Mouse (Mus musculus) MEL (cell line): Measurements from ENCODE around the gene Fbxo9. TPM values are rescaled to one million over a fixed set of nuclear protein-coding genes. Genes with fewer than 3 reads are reported as not detected.
A peak's percentile ranks its signal among the peaks of the same experiment; 100 is the strongest.

Source experiments
- DNase-seq: peaks from one replicate; pipeline ENCODE4 v3.0.0; 2011; ENCODE audit warnings: low read depth, low spot score
- H3K27ac ChIP-seq: 2 replicates; pipeline ENCODE4 v1.5.1; 2012; ENCODE audit warnings: low read depth, mild to moderate bottlenecking, control low read depth, low read length, moderate library complexity; ENCODE audit not compliant: control insufficient read depth
- H3K27me3 ChIP-seq, 2 experiments: fragments of 150-350 bp in 1 of 2; sonication (generic) in 1 of 2; 2 replicates each; pipeline ENCODE4 v1.6.1; 2012; ENCODE audit warnings: low read length in 2 of 2, mild to moderate bottlenecking in 2 of 2, improper control_type of control experiment in 1 of 2, moderate library complexity in 1 of 2; ENCODE audit not compliant: insufficient read depth in 2 of 2, control insufficient read depth in 1 of 2
- H3K36me3 ChIP-seq, 2 experiments: 2 replicates each; pipeline ENCODE4 v1.6.1; 2012 to 2014; ENCODE audit warnings: low read length in 2 of 2, improper control_type of control experiment in 1 of 2, inconsistent platforms in 1 of 2, mild to moderate bottlenecking in 1 of 2; ENCODE audit not compliant: insufficient read depth in 2 of 2, control insufficient read depth in 1 of 2
- H3K4me1 ChIP-seq, 2 experiments: fragments of 150-350 bp in 1 of 2; sonication (generic) in 1 of 2; 2 replicates each; pipeline ENCODE4 v1.6.1; 2012; ENCODE audit warnings: low read length in 2 of 2, improper control_type of control experiment in 1 of 2, mild to moderate bottlenecking in 1 of 2; ENCODE audit not compliant: insufficient read depth in 2 of 2, control insufficient read depth in 1 of 2
- H3K4me3 ChIP-seq, 2 experiments: fragments of 150-350 bp in 1 of 2; sonication (generic) in 1 of 2; 2 replicates each; pipeline ENCODE4 v1.5.1; 2012; ENCODE audit warnings: low read depth in 2 of 2, low read length in 2 of 2, mild to moderate bottlenecking in 2 of 2, moderate library complexity in 2 of 2, control low read depth in 1 of 2, improper control_type of control experiment in 1 of 2; ENCODE audit not compliant: control insufficient read depth in 1 of 2, insufficient read depth in 1 of 2
- H3K79me2 ChIP-seq: 2 replicates; pipeline ENCODE4 v1.6.1; 2012; ENCODE audit warnings: mild to moderate bottlenecking, low read length, moderate library complexity; ENCODE audit not compliant: control insufficient read depth, poor library complexity, insufficient read depth
- H3K9ac ChIP-seq: 2 replicates; pipeline ENCODE4 v1.6.1; 2012; ENCODE audit warnings: low read depth, mild to moderate bottlenecking, control low read depth, low read length, moderate library complexity; ENCODE audit not compliant: control insufficient read depth, poor library complexity, severe bottlenecking
- H3K9me3 ChIP-seq: fragments of 150-350 bp; sonication (generic); replicated peaks from 2 replicates; pipeline ENCODE4 v1.6.1; 2012; ENCODE audit warnings: mild to moderate bottlenecking, low read length, improper control_type of control experiment, moderate library complexity; ENCODE audit not compliant: insufficient read depth
- BHLHE40 ChIP-seq: IDR thresholded peaks from 2 replicates; pipeline ENCODE4 v1.6.1; 2012; ENCODE audit warnings: low read depth, mild to moderate bottlenecking, inconsistent platforms, low read length, improper control_type of control experiment, borderline replicate concordance
- CHD2 ChIP-seq: IDR thresholded peaks from 2 replicates; pipeline ENCODE4 v1.6.1; 2011; ENCODE audit warnings: low read length, improper control_type of control experiment
- E2F4 ChIP-seq: IDR thresholded peaks from 2 replicates; pipeline ENCODE4 v1.6.1; 2011; ENCODE audit warnings: low read depth, low read length, improper control_type of control experiment, borderline replicate concordance
- GABPA ChIP-seq: IDR thresholded peaks from 2 replicates; pipeline ENCODE4 v1.6.1; 2012; ENCODE audit warnings: low read depth, mild to moderate bottlenecking, inconsistent platforms, low read length, improper control_type of control experiment, moderate library complexity
- GATA1 ChIP-seq: IDR thresholded peaks from 2 replicates; pipeline ENCODE4 v1.6.1; 2011; ENCODE audit warnings: low read depth, low read length, improper control_type of control experiment
- JUND ChIP-seq: IDR thresholded peaks from 2 replicates; pipeline ENCODE4 v1.6.1; 2011; ENCODE audit warnings: low read depth, mild to moderate bottlenecking, improper control_type of control experiment, low read length
- KAT2A ChIP-seq: conservative IDR thresholded peaks from 2 replicates; pipeline ENCODE4 v1.6.1; 2012; ENCODE audit warnings: low read depth, low read length, improper control_type of control experiment, inconsistent platforms
- MAFK ChIP-seq: IDR thresholded peaks from 2 replicates; pipeline ENCODE4 v1.6.1; 2011; ENCODE audit warnings: low read depth, mild to moderate bottlenecking, low read length, improper control_type of control experiment, borderline replicate concordance
- MEF2A ChIP-seq: IDR thresholded peaks from 2 replicates; pipeline ENCODE4 v1.6.1; 2014; ENCODE audit warnings: low read depth, mild to moderate bottlenecking, inconsistent platforms, low read length, improper control_type of control experiment; ENCODE audit not compliant: poor library complexity, insufficient replicate concordance, severe bottlenecking; ENCODE audit errors: extremely low read depth
- MXI1 ChIP-seq: IDR thresholded peaks from 2 replicates; pipeline ENCODE4 v1.6.1; 2011; ENCODE audit warnings: mild to moderate bottlenecking, low read depth, low read length, improper control_type of control experiment
- MYB ChIP-seq: IDR thresholded peaks from 2 replicates; pipeline ENCODE4 v1.6.1; 2011; ENCODE audit warnings: mild to moderate bottlenecking, low read depth, low read length, improper control_type of control experiment
- MYC ChIP-seq: IDR thresholded peaks from 2 replicates; pipeline ENCODE4 v1.6.1; 2011; ENCODE audit warnings: low read depth, mild to moderate bottlenecking, low read length, improper control_type of control experiment, moderate library complexity
- NELFE ChIP-seq: IDR thresholded peaks from 2 replicates; pipeline ENCODE4 v1.6.1; 2011; ENCODE audit warnings: low read depth, low read length, improper control_type of control experiment
- NRF1 ChIP-seq: IDR thresholded peaks from 2 replicates; pipeline ENCODE4 v1.6.1; 2014; ENCODE audit warnings: low read depth, mild to moderate bottlenecking, inconsistent platforms, low read length, improper control_type of control experiment, moderate library complexity; ENCODE audit not compliant: poor library complexity, insufficient read depth, severe bottlenecking
- POLR2A ChIP-seq, 2 experiments: IDR thresholded peaks; 2 replicates each; pipeline ENCODE4 v1.6.1; 2011 to 2012; ENCODE audit warnings: low read length in 2 of 2, mild to moderate bottlenecking in 2 of 2, control low read depth in 1 of 2, improper control_type of control experiment in 1 of 2, low read depth in 1 of 2, moderate library complexity in 1 of 2; ENCODE audit not compliant: control insufficient read depth in 1 of 2, insufficient read depth in 1 of 2, poor library complexity in 1 of 2
- POLR2AphosphoS2 ChIP-seq: IDR thresholded peaks from 2 replicates; pipeline ENCODE4 v1.6.1; 2011; ENCODE audit warnings: low read length, improper control_type of control experiment
- POLR2AphosphoS5 ChIP-seq: IDR thresholded peaks from 2 replicates; pipeline ENCODE4 v1.6.1; 2012; ENCODE audit warnings: low read depth, borderline replicate concordance, mild to moderate bottlenecking, inconsistent platforms, low read length, moderate library complexity, mixed read lengths
- RAD21 ChIP-seq: IDR thresholded peaks from 2 replicates; pipeline ENCODE4 v1.6.1; 2011; ENCODE audit warnings: mild to moderate bottlenecking, low read depth, low read length, improper control_type of control experiment
- RCOR1 ChIP-seq: IDR thresholded peaks from 2 replicates; pipeline ENCODE4 v1.6.1; 2012; ENCODE audit warnings: low read depth, mild to moderate bottlenecking, inconsistent platforms, low read length, improper control_type of control experiment
- SMC3 ChIP-seq: IDR thresholded peaks from 2 replicates; pipeline ENCODE4 v1.6.1; 2011; ENCODE audit warnings: low read depth, low read length, improper control_type of control experiment
- TCF12 ChIP-seq: IDR thresholded peaks from 2 replicates; pipeline ENCODE4 v1.6.1; 2014; ENCODE audit warnings: low read depth, mild to moderate bottlenecking, inconsistent platforms, low read length, improper control_type of control experiment, moderate library complexity
- UBTF ChIP-seq: IDR thresholded peaks from 2 replicates; pipeline ENCODE4 v1.6.1; 2012; ENCODE audit warnings: low read depth, mild to moderate bottlenecking, inconsistent platforms, low read length, improper control_type of control experiment, moderate library complexity, borderline replicate concordance; ENCODE audit not compliant: insufficient read depth
- USF1 ChIP-seq: IDR thresholded peaks from 2 replicates; pipeline ENCODE4 v1.6.1; 2014; ENCODE audit warnings: low read depth, mild to moderate bottlenecking, inconsistent platforms, low read length, improper control_type of control experiment, moderate library complexity
- USF2 ChIP-seq, 2 experiments: IDR thresholded peaks; 2 replicates each; pipeline ENCODE4 v1.6.1; 2011 to 2012; ENCODE audit warnings: improper control_type of control experiment in 2 of 2, low read length in 2 of 2, borderline replicate concordance in 1 of 2, inconsistent platforms in 1 of 2, low read depth in 1 of 2, mild to moderate bottlenecking in 1 of 2; ENCODE audit not compliant: insufficient read depth in 1 of 2
- ZNF384 ChIP-seq: IDR thresholded peaks from 2 replicates; pipeline ENCODE4 v1.6.1; 2012; ENCODE audit warnings: low read depth, mild to moderate bottlenecking, inconsistent platforms, low read length, improper control_type of control experiment
- polyA plus RNA-seq, 2 experiments: library from polyadenylated mRNA; stranded (reverse) in 1 of 2; unstranded in 1 of 2; fragments of >175 nt in 1 of 2; fragments of >200 nt in 1 of 2; gene quantifications; 2 replicates each; pipeline versions ENCODE4 v1.2.1 to v1.2.4; 2012; ENCODE audit warnings: low replicate concordance in 2 of 2, low read depth in 1 of 2; ENCODE audit not compliant: insufficient read length in 2 of 2, insufficient read depth in 1 of 2, missing spikeins in 1 of 2
- total RNA-seq: library from RNA; depleted of rRNA; stranded (reverse); fragments of 300-350 nt; gene quantifications from 2 replicates; pipeline ENCODE4 v1.2.3, GENCODE M21; 2012

Fbxo9 gene
- total and polyA plus RNA-seq, 3 experiments, result 47.0 to 402 (median 56.0) TPM

DNA sequence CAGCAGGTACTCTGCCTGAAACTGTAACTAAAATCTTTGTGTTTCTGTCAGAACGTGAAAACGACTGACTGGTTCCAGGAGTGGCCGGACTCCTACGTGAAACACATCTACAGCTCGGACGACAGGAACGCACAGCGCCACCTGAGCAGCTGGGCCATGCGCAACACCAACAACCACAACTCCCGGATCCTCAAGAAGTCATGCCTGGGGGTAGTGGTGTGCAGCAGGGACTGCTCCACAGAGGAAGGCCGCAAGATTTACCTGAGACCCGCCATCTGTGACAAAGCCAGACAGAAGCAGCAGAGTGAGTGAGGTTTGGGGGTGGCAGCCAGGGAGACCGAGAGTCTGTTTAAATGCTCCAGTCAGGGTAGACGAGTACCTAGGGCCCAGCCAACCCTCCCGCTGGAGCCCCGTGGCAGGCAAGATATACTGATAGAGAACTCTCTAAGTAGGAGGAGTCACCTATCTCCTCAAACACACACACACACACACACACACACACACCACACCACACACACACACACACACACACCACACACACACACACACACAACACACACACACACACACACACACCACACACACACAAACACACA, 49.2 kb downstream of the Fbxo9 start:
- Histone ChIP-seq H3K4me3 (no peak overlapping the region), H3K27me3 (no peaks in the 10 kb centered on the region; a peak in 2 of 4 replicates), H3K4me1 (peaks cover 2 to 16% of the 10 kb centered on the region in 2 experiments; a peak in 2 of 4 replicates), H3K9me3 (no peaks in the 10 kb centered on the region), H3K36me3 (no peaks in the 10 kb centered on the region), H3K27ac (no peak overlapping the region), H3K9ac (no peak overlapping the region), H3K79me2 (no peaks in the 10 kb centered on the region)
- TF ChIP-seq MYC (no peak), E2F4 (no peak), MEF2A (no peak), MAFK (no peak), BHLHE40 (no peak), NELFE (no peak), GATA1 (no peak)
- DNase-seq, result peak; percentile 41

DNA sequence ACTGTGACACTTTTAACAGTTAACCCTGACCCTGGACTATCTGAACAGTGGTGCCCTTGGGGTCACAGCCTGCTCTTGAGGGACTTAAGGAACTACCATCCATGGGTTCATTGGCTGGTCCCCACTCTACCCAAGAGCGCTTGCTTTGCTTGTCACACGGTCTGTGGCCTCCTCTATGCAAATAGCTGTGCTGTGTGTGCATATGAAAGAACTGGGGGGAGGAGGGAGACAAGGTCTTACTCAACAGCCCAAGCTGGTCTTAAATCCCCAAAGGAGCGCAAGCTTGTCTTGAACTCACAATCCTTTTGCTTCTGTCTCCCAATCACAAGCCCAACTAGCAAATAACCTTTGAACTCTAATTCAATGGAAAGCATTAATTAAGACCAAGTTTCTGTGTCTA, 54.6 kb downstream of the Fbxo9 start:
- H3K36me3 ChIP-seq, result no peaks in the 10 kb centered on the region
- H3K79me2 ChIP-seq, result no peaks in the 10 kb centered on the region
- H3K9me3 ChIP-seq, result no peaks in the 10 kb centered on the region
- H3K27ac ChIP-seq, result no peak overlapping the region
- no peak for TF ChIP-seq KAT2A
- TF ChIP-seq POLR2AphosphoS5, result no peak
- no peak for TF ChIP-seq RCOR1
- TF ChIP-seq GABPA, result no peak
- no peak for TF ChIP-seq RAD21
- no peak for TF ChIP-seq POLR2A (IDR thresholded peaks at IDR 0.05; ENCODE audit: control insufficient read depth in 1 of 2, insufficient read depth in 1 of 2, low read depth in 1 of 2, low read length in 2 of 2, poor library complexity in 1 of 2)
- TF ChIP-seq CHD2, result no peak
- H3K27me3 ChIP-seq, result no peaks in the 10 kb centered on the region; a peak in 1 of 4 replicates
- H3K4me3 ChIP-seq, result no peak overlapping the region
- no peak for DNase-seq
- no peak overlapping the region for H3K9ac ChIP-seq
- H3K4me1 ChIP-seq, result peaks cover 2 to 9% of the 10 kb centered on the region in 2 experiments; a peak in 2 of 4 replicates

DNA sequence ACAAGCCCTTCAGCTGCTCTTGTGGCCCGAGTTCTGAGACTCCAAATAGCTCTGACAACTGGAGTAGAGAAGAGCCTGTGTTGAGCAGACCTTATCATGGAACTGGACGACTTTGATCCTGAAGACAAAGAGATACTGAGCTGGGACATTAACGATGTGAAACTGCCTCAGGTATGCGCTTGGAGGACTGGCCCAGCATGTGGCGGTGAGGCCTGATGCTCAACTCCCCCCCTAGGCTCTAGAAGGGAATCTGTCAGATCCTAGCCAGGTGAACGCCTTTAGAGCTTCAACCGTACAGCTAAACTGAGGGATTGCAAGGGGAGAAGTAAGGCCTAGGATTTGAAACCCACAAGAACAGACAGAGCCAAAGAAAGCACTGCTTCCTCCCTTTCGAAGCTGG, 55.0 kb downstream of the Fbxo9 start:
- no peaks in the 10 kb centered on the region; a peak in 1 of 4 replicates for H3K27me3 ChIP-seq
- H3K4me3 ChIP-seq, result no peak overlapping the region
- no peaks in the 10 kb centered on the region for H3K79me2 ChIP-seq
- H3K4me1 ChIP-seq, result peaks cover under 1 to 6% of the 10 kb centered on the region in 2 experiments; a peak in 2 of 4 replicates
- no peaks in the 10 kb centered on the region for H3K9me3 ChIP-seq
- no peak overlapping the region for H3K9ac ChIP-seq
- H3K36me3 ChIP-seq, result no peaks in the 10 kb centered on the region
- H3K27ac ChIP-seq, result no peak overlapping the region
- no peak for DNase-seq
- TF ChIP-seq CHD2 (no peak), SMC3 (no peak), ZNF384 (no peak), MYB (no peak), USF2 (IDR thresholded peaks at IDR 0.05; ENCODE audit: borderline replicate concordance in 1 of 2, insufficient read depth in 1 of 2, low read depth in 1 of 2, low read length in 2 of 2) (no peak), POLR2AphosphoS2 (no peak), GATA1 (no peak), JUND (no peak), MEF2A (no peak), USF1 (no peak), MXI1 (no peak), NRF1 (no peak), TCF12 (no peak), UBTF (no peak)
